Mouse (Mus musculus): ENCODE data around the gene Prph2. TPM values are rescaled to one million over a fixed set of nuclear protein-coding genes. Genes with fewer than 3 reads are reported as not detected.

Prph2 gene
- total RNA-seq, 2 experiments from 2014 or later: not detected

- no peak for DNase-seq
These were observed 56.6 kb downstream of the Prph2 start for GRCm38 (mm10) chr17:46966892-46967291.

DNA sequence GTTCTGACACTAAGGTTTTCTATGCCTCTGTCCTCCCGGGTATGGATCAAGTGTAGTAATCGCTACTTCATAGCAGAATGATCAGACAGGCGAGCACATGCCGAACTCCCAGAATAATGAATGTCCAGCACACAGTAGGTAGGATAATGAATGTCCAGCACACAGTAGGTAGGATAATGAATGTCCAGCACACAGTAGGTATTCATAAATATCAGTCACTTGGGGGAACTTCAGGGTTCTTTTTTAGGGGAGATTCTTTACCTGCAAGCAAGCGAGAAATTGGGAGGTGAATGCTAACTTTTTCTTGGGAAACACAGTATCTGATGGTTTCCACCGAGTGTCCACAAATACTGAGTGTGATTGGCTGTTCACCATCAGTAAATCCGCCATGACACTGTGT lies 62.3 kb downstream of the Prph2 start:
- DNase-seq: no peak

Other genes with a start within 250 kb of the Prph2 start
- 10 to 100 TPM; 16.7 TPM for gene Rrp36, start 236.1 kb upstream of the Prph2 start, total RNA-seq (2021)
- 10 to 100 TPM; 62.9 to 66.8 TPM for gene Mea1, start 231.7 kb upstream of the Prph2 start, total RNA-seq (2021)
- 100 to 1,000 TPM; 138 to 140 TPM for gene Klhdc3, start 229.5 kb upstream of the Prph2 start, total RNA-seq (2021)
- gene Ppp2r5d, start 205.3 kb upstream of the Prph2 start, total RNA-seq (2021): 10 to 100 TPM; 41.5 to 42.9 TPM
- gene Pex6, start 199.0 kb upstream of the Prph2 start, total RNA-seq (2021): 10 to 100 TPM; 12.0 to 14.4 TPM
- gene Gnmt, start 181.3 kb upstream of the Prph2 start, total RNA-seq (2021): under 1 TPM; 0.55 to 0.74 TPM
- gene Cnpy3, start 158.2 kb upstream of the Prph2 start, total RNA-seq (2021): 10 to 100 TPM; 29.4 to 29.7 TPM
- not detected for gene Ptcra, start 146.7 kb upstream of the Prph2 start, total RNA-seq (2021)
- 10 to 100 TPM; 28.6 to 29.9 TPM for gene 2310039H08Rik, start 137.8 kb upstream of the Prph2 start, total RNA-seq (2021)
- gene Rpl7l1, start 127.8 kb upstream of the Prph2 start, total RNA-seq (2021): 10 to 100 TPM; 69.6 to 71.9 TPM
- 10 to 100 TPM; 11.8 to 14.0 TPM for gene Bicral, start 52.0 kb upstream of the Prph2 start, total RNA-seq (2021)
- 10 to 100 TPM; 23.5 to 26.2 TPM for gene Tbcc, start 19.8 kb upstream of the Prph2 start, total RNA-seq (2021)
- 10 to 100 TPM; 44.9 to 49.5 TPM for gene Ubr2, start 100.1 kb downstream of the Prph2 start, total RNA-seq (2021)

Data from heart, postnatal 4 days (tissue).